Mouse (Mus musculus) myocyte (in vitro differentiated cells): ENCODE measurements around the gene Sdr9c7.

Source experiments
- E2F4 ChIP-seq: IDR thresholded peaks from one replicate; pipeline ENCODE4 v1.6.1; 2011; ENCODE audit warnings: mild to moderate bottlenecking, control low read depth, moderate library complexity; ENCODE audit not compliant: insufficient read depth
- MAX ChIP-seq: IDR thresholded peaks from one replicate; pipeline ENCODE4 v1.6.1; 2011; ENCODE audit warnings: low read depth, mild to moderate bottlenecking, control low read depth
- POLR2A ChIP-seq: IDR thresholded peaks from one replicate; pipeline ENCODE4 v1.6.1; 2011; ENCODE audit warnings: low read depth, mild to moderate bottlenecking, control low read depth, moderate library complexity; ENCODE audit not compliant: insufficient read length
- SRF ChIP-seq: IDR thresholded peaks from one replicate; pipeline ENCODE4 v1.6.1; 2011; ENCODE audit warnings: low read depth; ENCODE audit not compliant: control insufficient read depth, insufficient read length
- TCF12 ChIP-seq: IDR thresholded peaks from one replicate; pipeline ENCODE4 v1.6.1; 2011; ENCODE audit warnings: mild to moderate bottlenecking, control low read depth; ENCODE audit not compliant: poor library complexity, insufficient read depth, severe bottlenecking

DNA sequence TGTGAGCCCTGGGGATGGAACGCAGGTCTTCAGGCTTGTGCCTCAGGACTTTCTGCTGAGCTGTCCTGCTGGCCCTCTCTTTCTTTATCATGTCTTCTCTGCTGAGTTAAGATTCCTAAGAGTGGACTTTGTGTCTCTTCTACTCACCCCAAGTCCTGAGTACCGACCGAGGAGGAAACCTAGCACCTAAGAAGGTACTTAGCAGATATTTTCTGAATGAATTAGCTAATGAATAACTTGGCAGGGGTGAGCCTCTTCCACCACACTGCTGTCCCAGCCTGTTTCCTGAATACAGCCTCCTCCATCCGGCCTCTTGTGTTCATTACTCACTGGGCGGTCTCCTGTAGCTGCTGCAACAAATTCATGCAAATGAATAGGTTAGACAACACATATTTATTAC, 1.5 kb downstream of the Sdr9c7 start:
- TF ChIP-seq POLR2A (no peak), E2F4 (no peak), SRF (no peak), MAX (no peak), TCF12 (no peak)
